Mouse (Mus musculus) stomach, embryonic 16.5 days (tissue): Measurements from ENCODE around the gene 2310009B15Rik. TPM values are rescaled to one million over a fixed set of nuclear protein-coding genes. Genes with fewer than 3 reads are reported as not detected.

Experiments used
- ATAC-seq: fragments of 200-750 bp; cut with Nextera tagmentation; 2 replicates; pipeline ENCODE4 v1.8.0; 2017; ENCODE audit warnings: moderate number of reproducible peaks, moderate TSS enrichment; ENCODE audit not compliant: insufficient read depth, low FRiP score
- H3K27ac ChIP-seq: fragments of 300-500 bp; sonication (generic); 2 replicates; pipeline ENCODE4 v1.5.1; 2014; ENCODE audit warnings: low read length
- H3K27me3 ChIP-seq: fragments of 300-500 bp; sonication (generic); 2 replicates; pipeline ENCODE4 v1.6.1; 2014; ENCODE audit warnings: low read length, control low read depth, mixed read lengths; ENCODE audit not compliant: control insufficient read depth, insufficient read depth
- H3K36me3 ChIP-seq: fragments of 300-500 bp; sonication (generic); 2 replicates; pipeline ENCODE4 v1.6.1; 2014; ENCODE audit warnings: low read length; ENCODE audit not compliant: control insufficient read depth, insufficient read depth
- H3K4me1 ChIP-seq: fragments of 300-500 bp; sonication (generic); 2 replicates; pipeline ENCODE4 v1.6.1; 2014; ENCODE audit warnings: low read length, control low read depth, mixed read lengths; ENCODE audit not compliant: control insufficient read depth, insufficient read depth
- H3K4me2 ChIP-seq: fragments of 300-500 bp; sonication (generic); 2 replicates; pipeline ENCODE4 v1.6.1; 2014; ENCODE audit warnings: low read depth, low read length, mixed read lengths
- H3K4me3 ChIP-seq: fragments of 300-500 bp; sonication (generic); replicated peaks from 2 replicates; pipeline ENCODE4 v1.5.1; 2014; ENCODE audit warnings: mild to moderate bottlenecking, low read length
- H3K9ac ChIP-seq: fragments of 300-500 bp; sonication (generic); 2 replicates; pipeline ENCODE4 v1.6.1; 2014; ENCODE audit warnings: low read length
- H3K9me3 ChIP-seq: fragments of 300-500 bp; sonication (generic); replicated peaks from 2 replicates; pipeline ENCODE4 v1.6.1; 2016; ENCODE audit warnings: low read length, control low read depth; ENCODE audit not compliant: control insufficient read depth
- WGBS: fragments of 180-500 bp; shearing (Covaris S2); extraction: QIAGEN DNeasy Blood & Tissue Kit; methylation state at CpG from one replicate; pipeline ENCODE4 v1.1.7; 2014; 5-methylcytosine and 5-hydroxymethylcytosine counted together
- polyA plus RNA-seq: library from polyadenylated mRNA; unstranded; fragments of >200 nt; fragmentation: Nextera tagmentation; extraction: Ambion mirVana; gene quantifications from 2 replicates; pipeline ENCODE4 v1.2.1, GENCODE M21; 2015

2310009B15Rik gene
- polyA plus RNA-seq, 1 experiment from 2014 or later = 39.6 TPM

DNA sequence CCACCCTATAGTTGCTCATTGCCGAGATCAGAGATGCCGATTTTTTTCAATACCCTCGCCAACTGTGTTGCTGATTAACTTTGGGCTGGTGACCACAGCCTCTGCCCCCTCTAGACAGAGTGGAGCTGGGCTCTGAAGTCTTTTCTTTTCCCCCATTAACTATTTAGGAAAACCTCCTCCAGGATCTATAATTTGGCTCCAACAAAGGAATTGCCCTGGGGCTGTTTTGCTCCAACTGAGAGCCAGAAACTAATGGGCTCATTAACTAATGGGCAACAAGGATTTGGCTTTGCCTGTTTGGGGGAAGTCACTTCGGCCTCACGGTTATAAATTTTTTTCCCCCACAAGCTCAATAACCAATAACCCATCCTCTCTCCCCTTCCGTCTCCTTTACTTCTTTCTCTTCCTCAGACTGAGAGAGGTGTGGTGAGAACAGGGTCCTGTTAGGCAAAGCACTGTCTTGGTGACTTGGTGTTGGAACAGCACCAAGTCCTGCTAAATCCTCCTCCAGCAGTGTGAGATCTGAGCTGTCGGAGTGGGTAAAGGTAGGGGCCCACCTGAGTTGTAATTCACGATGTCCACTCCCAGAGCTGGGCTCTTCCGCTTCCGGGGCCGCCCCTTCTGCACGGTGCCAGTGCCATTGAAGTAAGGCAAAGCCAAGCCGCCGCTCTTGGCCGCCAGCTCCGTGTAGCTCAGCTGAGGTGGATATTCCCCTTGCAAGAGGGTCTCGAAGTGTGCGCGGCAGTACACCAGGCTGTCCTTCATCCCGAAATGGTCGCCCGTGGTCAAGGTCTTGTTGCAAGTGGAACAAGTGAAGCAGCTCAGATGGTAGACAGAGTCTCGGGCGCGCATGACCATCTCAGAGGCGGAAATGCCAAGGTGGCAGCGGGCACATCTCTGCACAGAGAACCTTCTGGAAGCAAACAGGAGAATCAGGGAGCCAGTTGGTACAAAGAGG lies 18.6 kb downstream of the 2310009B15Rik start:
- no peak overlapping the region for H3K27ac ChIP-seq
- H3K4me1 ChIP-seq = peaks cover 7% of the 10 kb centered on the region
- ATAC-seq = 0 out of 2 replicates have a peak, but pooled peaks have one; percentile 19
- H3K4me3 ChIP-seq = peak overlapping the region; percentile 14; the same call in 1 of the 2 replicates
- H3K27me3 ChIP-seq = peaks cover 65% of the 10 kb centered on the region
- no peaks in the 10 kb centered on the region for H3K36me3 ChIP-seq
- H3K4me2 ChIP-seq = peak overlapping the region; percentile 37
- H3K9me3 ChIP-seq = no peaks in the 10 kb centered on the region
- 24% methylated on average over 27 of the region's 27 CpGs for whole genome bisulfite sequencing
- H3K9ac ChIP-seq = no peak overlapping the region

GRCm38 (mm10) chr1:138835355-138835900 lies 21.2 kb downstream of the 2310009B15Rik start:
- Histone ChIP-seq H3K27me3 (peaks cover 69% of the 10 kb centered on the region), H3K4me3 (no peak overlapping the region), H3K4me2 (no peak overlapping the region), H3K9ac (no peak overlapping the region), H3K36me3 (no peaks in the 10 kb centered on the region), H3K4me1 (no peaks in the 10 kb centered on the region), H3K27ac (no peak overlapping the region), H3K9me3 (no peaks in the 10 kb centered on the region)
- WGBS = 4% methylated on average over 3 of the region's 3 CpGs
- no peak for ATAC-seq

- Histone ChIP-seq H3K27me3 (peaks cover 38% of the 10 kb centered on the region), H3K27ac (no peak overlapping the region)
- WGBS = 2% methylated on average over 16 of the region's 16 CpGs
Measured at GRCm38 (mm10) chr1:138831309-138831708, 25.3 kb downstream of the 2310009B15Rik start.

GRCm38 (mm10) chr1:138826841-138827240 lies 29.8 kb downstream of the 2310009B15Rik start:
- 59% methylated on average over 6 of the region's 6 CpGs for WGBS
- ATAC-seq = no peak
- no peak overlapping the region for H3K4me3 ChIP-seq
- H3K27me3 ChIP-seq = peaks cover 2% of the 10 kb centered on the region
- no peak overlapping the region for H3K4me2 ChIP-seq
- H3K36me3 ChIP-seq = no peaks in the 10 kb centered on the region
- no peaks in the 10 kb centered on the region for H3K9me3 ChIP-seq
- H3K27ac ChIP-seq = no peak overlapping the region
- no peaks in the 10 kb centered on the region for H3K4me1 ChIP-seq
- no peak overlapping the region for H3K9ac ChIP-seq

More at GRCm38 (mm10) chr1:138831309-138831708, 25.3 kb downstream of the 2310009B15Rik start:
- no peaks in the 10 kb centered on the region for H3K36me3 ChIP-seq
- no peaks in the 10 kb centered on the region for H3K9me3 ChIP-seq
- ATAC-seq = no peak
- H3K9ac ChIP-seq = no peak overlapping the region
- no peaks in the 10 kb centered on the region for H3K4me1 ChIP-seq
- peak overlapping the region; percentile 37 for H3K4me3 ChIP-seq
- peak overlapping the region; percentile 62 for H3K4me2 ChIP-seq

GRCm38 (mm10) chr1:138822985-138823322 lies 33.7 kb downstream of the 2310009B15Rik start:
- Histone ChIP-seq H3K27ac (no peak overlapping the region), H3K4me1 (no peaks in the 10 kb centered on the region), H3K27me3 (no peaks in the 10 kb centered on the region), H3K9me3 (no peaks in the 10 kb centered on the region), H3K9ac (no peak overlapping the region), H3K4me3 (no peak overlapping the region), H3K4me2 (no peak overlapping the region), H3K36me3 (no peaks in the 10 kb centered on the region)
- no peak for ATAC-seq
- WGBS = 89% methylated on average over 1 of the region's 1 CpGs

GRCm38 (mm10) chr1:138822255-138822984 lies 34.2 kb downstream of the 2310009B15Rik start:
- 86% methylated on average over 7 of the region's 7 CpGs for WGBS
- ATAC-seq = no peak

More at GRCm38 (mm10) chr1:138822255-138822984, 34.2 kb downstream of the 2310009B15Rik start:
- Histone ChIP-seq H3K27ac (no peak overlapping the region), H3K4me3 (no peak overlapping the region), H3K4me2 (no peak overlapping the region), H3K9ac (no peak overlapping the region), H3K27me3 (no peaks in the 10 kb centered on the region), H3K4me1 (no peaks in the 10 kb centered on the region), H3K36me3 (no peaks in the 10 kb centered on the region), H3K9me3 (no peaks in the 10 kb centered on the region)

Other genes with a start within 250 kb of the 2310009B15Rik start
- gene Nek7, start 236.7 kb downstream of the 2310009B15Rik start, polyA plus RNA-seq = 34.3 and 35.9 TPM in 2 replicates
- 0.87 and 1.2 TPM in 2 replicates for gene Lhx9, start 8.3 kb downstream of the 2310009B15Rik start, polyA plus RNA-seq
- 5.7 and 7.1 TPM in 2 replicates for gene Dennd1b, start 106.6 kb upstream of the 2310009B15Rik start, polyA plus RNA-seq